Mouse (Mus musculus): ENCODE measurements around the gene Ptch2.

The Ptch2 gene

DNA sequence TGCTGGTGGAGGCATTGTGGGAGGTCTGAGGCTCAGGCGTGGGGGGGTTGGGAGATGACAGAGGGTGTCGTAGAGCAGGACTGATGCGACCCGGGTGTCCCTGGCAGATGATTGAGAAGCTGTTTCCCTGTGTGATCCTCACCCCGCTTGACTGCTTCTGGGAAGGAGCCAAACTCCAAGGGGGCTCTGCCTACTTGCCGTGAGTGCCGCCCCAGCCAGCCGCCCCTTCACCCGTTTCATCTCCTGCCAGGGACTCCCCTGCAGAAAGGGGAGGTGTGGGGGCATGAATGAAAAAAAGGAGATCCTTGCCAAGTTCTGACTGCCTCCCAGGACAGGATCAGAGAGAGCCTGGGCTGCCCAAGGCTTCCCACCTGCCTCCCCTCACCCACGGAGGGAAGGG lies 9.3 kb downstream of the Ptch2 start:
- DNase-seq, result no peak

DNA sequence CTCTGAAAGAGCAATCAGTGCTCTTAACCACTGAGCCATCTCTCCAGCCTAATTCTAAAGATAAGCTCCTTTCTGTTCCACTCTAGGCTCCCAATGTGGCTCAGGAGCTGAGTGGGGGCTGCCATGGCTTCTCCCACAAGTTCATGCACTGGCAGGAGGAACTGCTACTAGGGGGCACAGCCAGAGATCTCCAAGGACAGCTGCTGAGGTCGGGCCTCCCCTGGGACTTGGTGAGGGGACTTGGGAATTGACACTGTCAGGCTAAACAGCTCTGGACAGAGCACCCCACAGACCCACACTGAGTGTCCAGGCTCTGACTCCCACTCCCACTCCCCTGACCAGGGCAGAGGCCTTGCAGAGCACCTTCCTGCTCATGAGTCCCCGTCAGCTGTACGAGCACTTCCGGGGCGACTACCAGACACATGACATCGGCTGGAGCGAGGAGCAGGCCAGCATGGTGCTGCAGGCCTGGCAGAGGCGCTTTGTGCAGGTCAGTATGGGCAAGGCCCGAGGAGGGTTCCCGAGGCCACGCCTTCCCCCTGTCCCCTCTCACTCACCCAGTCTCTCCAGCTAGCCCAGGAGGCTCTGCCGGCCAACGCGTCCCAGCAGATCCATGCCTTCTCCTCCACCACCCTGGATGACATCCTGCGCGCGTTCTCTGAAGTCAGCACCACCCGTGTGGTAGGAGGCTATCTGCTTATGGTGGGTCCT lies 12.1 kb downstream of the Ptch2 start:
- DNase-seq, result no peak

DNA sequence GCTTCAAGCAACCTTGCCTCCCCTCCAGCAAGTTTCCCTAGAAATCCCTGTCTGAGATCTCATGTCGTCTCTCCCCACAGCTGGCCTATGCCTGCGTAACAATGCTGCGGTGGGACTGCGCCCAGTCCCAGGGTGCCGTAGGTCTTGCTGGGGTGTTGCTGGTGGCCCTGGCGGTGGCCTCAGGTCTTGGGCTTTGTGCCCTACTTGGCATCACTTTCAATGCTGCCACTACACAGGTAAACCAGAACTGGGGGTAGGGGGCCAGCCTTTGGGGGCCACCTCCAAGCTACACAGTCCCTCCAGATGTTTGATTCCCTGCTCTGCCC lies 12.6 kb downstream of the Ptch2 start:
- DNase-seq, result no peak

DNA sequence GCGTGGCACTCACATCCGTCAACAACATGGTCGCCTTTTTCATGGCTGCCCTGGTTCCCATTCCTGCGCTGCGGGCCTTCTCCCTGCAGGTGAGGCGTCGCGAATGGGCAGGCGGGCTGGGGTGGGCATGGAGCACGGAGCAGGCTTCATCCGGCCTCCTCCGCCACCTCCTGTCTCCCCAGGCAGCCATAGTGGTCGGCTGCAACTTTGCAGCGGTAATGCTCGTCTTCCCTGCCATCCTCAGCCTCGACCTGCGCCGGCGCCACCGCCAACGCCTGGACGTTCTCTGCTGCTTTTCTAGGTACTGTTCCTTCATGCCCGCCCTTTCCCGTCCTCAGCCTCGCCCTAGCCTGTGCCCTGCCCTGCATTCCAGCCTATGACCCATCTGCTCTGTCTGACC lies 13.5 kb downstream of the Ptch2 start:
- DNase-seq, result no peak

DNA sequence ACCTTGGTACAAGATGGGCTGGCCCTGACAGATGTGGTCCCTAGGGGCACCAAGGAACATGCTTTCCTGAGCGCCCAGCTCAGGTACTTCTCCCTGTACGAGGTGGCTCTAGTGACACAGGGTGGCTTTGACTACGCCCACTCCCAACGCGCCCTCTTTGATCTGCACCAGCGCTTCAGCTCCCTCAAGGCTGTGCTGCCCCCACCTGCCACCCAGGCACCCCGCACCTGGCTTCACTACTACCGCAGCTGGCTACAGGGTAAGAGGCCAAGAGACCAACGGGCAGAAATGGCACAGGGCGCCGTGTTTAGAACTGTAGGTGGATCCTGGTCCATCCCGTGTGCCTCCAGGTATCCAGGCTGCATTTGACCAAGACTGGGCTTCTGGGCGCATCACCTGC lies 14.4 kb downstream of the Ptch2 start:
- DNase-seq, result no peak

DNA sequence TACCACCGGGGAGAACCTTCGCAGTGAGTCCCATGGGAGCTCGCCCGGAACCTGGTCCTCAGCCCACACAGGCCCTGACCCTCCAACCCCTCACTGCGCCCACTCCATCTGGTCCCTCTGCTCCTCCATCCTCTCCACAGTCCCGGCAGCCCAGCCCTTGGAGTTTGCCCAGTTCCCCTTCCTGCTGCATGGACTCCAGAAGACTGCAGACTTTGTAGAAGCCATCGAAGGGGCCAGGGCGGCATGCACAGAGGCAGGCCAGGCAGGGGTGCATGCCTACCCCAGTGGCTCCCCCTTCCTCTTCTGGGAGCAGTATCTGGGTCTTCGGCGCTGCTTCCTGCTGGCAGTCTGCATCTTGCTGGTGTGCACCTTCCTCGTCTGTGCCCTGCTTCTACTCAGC lies 15.1 kb downstream of the Ptch2 start:
- DNase-seq, result no peak

DNA sequence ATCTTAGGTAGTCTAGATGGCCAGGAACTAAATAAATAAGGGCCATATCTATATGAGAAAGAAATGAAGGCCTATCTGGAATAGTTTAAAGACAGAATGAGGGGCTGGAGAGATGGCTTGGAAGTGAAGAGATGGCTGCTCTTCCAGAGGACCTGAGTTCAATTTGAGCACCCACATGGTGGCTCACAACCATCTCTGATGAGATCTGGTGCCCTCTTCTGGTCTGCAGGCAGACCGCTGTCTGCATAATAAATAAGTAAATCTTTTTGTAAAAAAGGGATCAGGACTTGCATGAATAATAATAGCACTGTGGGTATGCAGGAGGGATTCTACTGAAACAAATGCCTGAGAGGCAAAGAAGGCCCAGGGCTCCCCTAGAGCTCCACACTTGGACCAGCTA lies 17.4 kb downstream of the Ptch2 start:
- DNase-seq, result no peak

DNA sequence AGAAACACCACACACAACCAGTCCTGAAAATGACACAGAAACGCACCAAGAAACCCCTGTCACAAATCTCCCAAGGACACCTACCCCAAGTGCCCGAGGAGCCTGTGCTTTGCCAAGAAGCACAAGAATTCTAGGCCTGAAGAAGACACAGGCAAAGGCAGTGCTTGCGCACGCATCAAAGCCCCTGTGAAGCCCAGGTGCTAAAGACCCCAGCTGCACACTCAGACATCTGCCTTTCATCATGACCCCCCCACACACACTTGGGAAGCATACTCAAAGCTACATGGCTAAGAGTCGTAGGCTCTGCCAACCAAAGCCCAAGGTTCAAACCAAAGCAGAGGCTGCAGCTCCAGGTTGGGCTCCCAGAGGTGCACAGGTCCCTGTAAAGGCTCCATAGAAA lies 19.7 kb downstream of the Ptch2 start:
- no peak for DNase-seq

DNA sequence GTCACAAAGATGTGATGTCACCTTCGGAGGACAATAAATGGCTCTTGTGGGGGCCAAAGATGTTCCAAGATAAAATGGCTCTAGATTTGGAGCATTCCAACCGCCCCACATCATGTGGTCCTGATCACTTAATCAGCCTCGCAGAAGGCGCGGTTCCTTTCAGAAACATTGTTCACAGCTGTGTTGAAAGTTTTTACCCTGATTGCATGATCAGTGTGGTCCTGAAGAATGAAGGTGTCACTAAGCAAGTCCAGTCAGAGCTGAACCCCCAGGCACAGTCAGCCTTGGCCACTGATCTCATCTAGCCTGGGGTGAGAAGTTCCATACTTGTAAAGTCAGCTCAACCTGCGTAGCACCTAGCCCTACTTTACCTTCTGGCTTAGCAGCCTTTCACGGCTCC lies 22.1 kb downstream of the Ptch2 start:
- DNase-seq, result no peak

DNA sequence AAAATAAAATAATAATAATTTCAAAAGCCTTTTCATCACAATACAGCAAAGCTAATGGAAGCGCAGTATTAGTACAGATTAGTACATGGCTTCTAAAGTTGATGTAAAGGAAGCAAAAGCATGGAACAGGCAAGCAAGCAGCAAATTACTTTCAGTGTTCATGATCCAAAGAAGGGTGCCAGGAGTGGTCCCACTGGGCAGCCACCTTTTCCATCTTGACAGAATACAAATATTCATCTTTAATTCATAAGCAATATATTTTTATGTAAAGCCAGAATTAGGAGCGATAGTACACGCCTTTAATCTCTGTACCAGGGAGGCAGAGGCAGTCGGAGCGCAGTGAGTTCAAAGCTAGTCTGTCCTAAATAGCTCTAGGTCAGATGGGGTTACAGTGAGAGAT lies 23.8 kb downstream of the Ptch2 start:
- DNase-seq, result no peak

DNA sequence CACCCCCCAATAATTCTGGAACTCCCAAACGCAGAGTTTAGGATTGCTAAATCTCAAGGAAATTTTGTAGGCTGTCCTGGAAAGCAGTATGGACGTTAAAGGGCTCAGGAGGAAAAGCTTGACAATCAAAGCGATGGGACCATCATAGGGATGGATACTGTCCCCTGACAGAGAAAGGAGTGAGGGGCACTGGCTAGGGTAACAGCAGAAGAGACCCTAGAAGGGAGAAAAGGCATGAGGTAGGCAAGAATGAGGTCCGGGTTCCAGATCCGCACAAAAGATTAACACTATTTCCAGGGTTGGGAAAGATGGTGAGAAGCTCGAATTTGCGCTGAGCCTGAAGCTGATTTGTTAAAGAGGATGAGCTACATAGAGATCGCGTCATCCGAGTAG lies 24.2 kb downstream of the Ptch2 start:
- DNase-seq, result no peak

DNA sequence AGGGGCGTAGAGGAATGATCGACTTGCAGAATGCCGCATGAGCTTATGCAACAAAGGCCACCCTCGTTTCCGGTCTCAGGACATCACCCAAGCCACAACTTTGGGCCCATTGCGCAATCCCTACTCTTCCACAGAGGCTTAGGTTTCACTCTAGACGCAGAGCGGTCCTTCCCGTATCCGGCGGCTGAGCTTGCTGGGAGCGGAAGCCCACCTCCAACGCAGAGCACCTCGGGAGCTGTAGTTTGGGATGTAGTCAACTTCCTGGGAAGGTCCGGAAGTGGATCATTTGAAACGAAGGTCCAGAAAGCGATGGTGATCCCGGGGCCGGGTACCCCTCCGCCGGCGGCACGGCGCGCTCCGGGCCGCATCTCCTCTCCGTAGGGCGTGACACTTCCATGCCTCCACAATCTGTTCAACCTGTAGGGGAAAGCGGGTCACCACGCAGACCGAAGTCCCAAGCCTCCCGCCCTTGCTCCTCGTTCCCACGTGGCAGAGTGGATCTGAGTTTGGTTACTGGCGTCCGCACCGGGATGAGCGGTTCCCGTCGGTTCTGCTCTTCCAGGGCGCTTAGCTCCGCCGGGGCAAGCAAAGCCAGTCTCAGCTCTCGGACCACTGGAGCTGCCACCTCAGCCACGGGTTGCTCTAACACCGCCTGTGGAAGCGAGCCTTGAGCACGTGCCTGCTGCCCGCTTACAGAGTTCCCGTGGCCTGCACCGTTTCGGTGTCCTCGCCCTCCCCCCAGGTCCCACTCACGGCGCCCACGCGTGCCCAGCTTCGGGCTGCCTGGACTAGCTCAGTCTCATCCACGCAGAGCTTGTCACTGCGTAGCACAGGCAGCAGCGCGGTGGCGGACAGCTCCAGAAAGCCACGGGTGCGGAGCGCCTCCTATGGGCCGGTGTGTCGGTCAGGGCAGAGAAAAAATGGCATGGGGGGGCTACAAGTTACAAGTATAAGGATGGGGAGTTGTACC lies 24.9 kb downstream of the Ptch2 start:
- peak; percentile 94 for DNase-seq

DNA sequence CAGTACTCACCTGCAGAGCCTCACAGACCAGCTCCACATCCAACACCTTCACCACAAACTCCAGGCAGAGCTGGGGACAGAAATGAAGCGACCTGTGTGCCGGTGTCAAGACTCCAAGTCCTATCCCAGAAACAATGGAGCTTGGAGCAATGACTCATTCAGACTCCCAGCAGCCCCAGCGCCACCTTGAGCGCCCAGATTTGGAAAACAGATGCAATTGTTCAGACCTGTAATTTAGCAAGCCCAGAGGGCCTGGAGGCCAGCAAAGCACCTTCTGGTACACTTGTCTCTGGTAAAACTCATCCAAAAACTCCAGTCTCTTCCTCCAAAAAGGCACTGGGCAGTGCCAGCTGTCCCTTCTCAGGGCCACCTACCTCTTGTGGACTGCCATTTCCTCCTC lies 26.3 kb downstream of the Ptch2 start:
- DNase-seq, result no peak

DNA sequence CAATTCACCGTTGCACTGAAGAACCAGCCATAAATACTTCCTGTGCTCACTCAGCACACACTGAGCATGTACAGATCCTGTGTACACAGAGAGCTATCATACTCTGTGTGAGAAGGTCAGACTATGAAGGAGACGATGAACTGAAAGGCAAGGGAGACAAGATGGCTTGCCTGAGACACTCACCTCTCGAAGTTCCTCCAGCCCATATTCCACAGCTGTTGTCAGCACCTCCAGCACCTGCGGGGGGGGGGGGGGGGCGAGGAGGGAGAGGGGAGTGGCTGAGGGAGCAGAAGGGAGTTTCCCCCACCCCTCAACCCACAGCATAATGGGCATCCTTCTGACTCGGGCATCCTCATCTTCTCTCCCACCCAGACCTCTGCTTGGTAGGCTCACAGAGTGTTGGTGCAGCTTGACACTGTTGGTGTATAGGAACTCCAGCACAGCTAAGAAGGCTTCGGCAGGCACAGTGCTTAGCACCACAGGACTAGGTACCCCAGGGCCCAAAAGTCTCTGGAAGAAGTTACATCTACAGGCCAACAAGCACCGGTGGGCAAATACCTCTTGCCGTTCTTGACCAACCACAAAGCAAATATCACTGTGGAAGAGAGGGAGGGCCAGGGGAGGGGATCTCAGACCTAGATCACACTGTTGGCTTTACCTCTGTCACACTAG lies 27.8 kb downstream of the Ptch2 start:
- DNase-seq, result no peak

DNA sequence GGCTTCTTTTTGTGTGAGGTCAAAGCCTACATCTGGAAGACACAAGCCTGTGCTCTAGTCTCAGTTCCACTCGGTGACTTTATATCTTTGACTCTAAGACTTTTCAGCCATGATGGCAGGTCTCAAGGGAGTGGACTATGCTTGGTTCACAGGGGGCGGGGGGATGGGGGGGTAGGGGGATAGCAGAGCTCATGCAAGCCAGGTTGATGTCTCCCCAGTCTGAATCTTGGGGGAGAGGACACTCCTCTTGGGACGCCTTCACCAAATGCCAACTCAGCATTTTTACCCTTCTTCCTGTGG lies 28.3 kb downstream of the Ptch2 start:
- no peak for DNase-seq

DNA sequence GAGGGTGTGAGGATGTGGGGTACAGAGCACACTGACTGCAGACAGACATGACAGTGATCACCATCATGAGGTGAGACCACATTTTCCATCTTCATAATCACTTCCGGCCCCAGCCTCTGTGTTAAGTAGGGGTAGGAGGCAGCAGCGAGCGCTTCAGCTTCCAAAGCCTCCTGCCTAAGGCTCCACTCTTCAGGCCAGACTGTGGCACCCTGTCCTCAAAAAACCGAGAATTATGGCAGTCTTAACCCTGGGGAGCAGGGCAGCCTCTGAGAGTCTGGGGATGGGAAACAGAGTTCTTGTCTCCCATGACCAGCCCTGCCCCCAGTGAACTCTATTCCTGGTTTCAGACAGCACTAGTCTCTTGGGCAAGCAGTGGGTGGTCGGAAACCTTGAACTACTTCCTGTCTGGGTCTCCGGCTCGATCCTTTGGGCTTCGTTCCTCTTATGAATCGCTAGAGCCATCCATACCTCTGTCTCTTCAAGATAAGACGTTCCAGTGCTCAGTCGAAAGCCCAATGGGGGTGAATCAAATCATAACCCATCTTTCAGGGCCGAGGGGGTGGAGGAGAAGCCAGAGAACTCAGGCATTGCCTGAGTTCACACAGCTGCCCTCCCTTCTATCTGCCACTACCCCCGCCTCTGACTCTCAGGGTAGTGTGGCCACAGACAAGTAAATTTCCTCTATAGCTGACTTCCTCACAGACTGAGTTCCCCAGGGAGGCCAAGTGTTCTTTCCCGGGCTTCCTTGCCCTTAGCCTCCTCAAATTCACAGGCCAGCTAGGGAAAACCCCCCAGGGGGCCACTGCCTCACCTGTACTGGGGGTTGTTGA lies 28.9 kb downstream of the Ptch2 start:
- DNase-seq, result no peak

DNA sequence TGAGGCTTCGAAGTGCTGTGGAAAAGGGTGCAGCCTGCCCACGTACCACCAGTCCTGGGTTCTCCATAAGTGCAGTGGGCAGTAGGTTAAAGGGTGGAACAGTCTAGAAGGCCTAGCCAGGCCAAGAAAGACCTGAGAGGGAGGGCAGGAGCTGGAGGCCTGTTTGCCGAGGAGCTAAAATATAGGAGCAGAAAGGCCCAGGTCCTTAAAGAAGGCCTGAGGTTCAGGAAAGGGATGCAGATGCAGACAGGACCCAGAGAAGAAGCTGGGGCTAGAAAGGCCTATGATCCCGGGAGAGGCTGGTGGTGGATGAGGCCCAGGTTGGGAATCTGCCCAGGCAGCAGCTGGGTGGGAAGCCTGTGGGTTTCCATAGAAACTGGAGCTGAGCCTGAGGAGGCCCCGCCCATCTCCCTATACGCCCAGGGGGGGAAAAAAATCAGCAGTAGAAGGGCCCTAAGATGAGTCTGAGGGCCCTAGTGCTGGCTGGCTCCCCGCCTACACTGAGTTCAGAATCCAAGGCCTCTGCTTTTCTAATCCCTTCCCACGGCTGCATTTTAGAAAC lies 29.6 kb downstream of the Ptch2 start, which contains the start of gene Btbd19:
Gene Btbd19 (minus strand): TSS at position 378 of the 562 bp plus-strand sequence.
- peak; percentile 78 for DNase-seq

DNA sequence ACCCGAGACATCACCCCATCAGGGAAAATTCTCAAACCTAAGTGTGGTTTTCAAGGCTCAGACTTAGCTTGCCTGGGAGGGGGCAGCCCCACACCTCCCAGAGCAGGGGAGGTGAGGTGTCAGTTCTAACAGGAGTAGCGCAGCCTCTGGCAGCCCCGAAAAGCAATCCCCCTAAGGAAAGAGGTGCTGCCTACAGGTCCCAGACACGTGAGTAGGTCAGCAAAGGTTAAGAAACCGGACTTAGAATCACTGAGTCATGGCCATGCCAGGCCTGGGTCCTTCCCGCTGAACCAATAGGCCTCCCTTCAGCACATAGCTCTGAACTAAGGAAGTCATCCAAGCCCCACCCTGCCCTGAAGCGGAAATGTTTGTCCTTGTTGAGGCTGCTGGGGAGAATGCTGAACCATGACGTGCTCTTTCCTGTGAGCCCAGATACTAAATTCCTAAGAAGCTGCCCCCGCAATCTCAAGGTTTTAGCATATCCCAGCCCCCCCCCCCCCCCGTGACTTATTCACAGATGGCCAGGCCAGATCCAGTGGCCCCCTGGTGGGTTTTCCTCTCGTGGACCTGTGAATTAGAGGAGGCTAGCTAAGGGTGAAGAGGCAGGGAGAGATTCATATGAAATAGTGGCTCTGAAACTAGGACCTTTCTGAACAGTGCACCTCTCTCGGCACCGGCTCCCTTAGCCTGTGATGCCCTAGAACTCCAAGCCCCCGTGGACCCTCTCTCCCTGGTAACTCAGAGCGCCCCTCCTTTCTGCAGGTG lies 30.2 kb downstream of the Ptch2 start:
- DNase-seq, result peak; percentile 43

DNA sequence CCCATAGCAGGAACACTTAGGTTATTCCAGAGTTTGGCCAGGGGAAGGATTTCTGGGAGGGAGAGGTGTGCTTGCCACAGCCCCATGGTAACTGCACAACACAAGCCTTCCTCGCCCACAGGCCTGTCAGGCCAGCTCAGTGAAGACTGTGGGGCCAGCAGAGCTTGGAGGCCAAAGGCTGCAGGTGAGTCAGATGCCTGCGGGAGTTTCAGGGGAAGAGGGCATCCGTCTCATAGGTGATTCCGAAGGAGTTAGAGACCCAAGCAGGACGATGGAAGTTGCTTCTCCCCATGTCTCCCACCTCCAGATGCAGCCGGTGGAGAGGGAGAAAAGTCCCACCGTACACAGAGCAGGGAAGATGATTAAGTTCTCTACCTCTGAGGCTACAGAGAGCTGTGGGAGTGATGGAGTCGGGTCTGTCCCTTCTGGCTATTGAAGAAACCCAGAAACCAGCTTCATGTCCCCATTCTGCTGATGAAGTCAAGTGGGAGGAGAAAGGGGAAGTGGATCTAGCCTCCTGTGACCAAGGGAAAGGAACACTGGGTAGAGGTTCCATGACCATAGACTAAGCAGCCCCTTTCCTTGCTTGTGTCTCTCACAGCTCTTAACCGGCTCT lies 30.9 kb downstream of the Ptch2 start, which contains the start of gene Tctex1d4:
Gene Tctex1d4 (plus strand): TSS at position 120 of the 616 bp plus-strand sequence.
- no peak for DNase-seq

DNA sequence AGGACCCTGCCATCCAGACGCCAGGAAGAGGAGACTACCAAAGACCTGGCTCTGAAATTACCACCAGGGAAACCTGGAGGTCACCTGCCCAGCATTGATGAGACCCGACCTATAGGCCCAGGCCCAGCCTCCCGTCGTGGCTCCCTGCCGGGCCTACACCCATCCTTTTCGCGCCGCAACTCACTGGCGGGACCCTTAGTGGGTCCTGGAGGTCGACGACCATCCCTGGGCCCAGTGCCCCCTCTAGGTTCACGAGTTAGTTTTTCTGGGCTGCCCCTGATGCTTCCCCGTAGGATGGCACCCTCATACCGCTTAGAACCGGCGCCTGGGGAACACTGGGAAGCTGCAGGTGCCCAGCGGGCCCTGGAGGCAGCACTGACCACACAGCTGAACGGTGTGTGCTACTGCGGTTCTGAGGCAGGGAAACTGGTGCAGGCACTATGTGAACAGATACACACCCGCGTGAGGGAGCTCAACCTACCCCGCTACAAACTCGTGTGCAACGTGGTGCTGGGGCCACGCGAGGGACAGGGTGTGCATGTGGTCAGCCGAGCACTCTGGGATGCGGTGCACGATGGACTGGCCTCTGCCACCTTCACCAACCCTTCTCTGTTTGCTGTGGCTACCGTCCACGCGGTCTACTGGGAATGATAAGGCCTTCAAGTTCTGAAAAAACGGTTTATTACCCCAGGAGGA lies 32.3 kb downstream of the Ptch2 start:
- no peak for DNase-seq

DNA sequence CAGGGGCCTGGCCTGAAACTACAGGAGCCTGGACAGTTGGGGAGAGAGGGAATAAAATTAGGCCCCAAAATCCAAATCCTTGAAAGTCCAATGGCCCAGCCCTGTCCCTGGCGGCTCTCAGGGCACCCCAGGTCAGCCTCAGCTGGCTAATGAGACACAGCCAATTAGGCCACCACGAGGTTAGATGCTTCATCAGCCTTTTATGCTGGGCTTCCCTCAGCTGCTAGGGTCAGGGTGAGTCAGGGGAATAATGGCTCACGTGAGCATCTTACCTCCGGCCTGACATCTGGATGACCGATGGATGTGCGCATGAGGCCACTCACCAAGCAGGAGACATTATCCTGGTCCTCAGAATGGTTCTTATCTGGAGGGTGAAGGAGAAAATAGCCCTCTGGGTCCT lies 34.9 kb downstream of the Ptch2 start:
- DNase-seq, result no peak
